Mouse (Mus musculus) ovary, postnatal 14 days (tissue): ENCODE results near the gene Xrra1.
"Not testable (repeated sequence)": the region's sequence is repeated elsewhere in the genome, so short reads cannot be mapped to it uniquely, and the experiment has no call there.

Source experiments
- DNase-seq: peaks from one replicate; pipeline ENCODE4 v3.0.0; 2022; ENCODE audit warnings: low spot score

The Xrra1 gene

GRCm38 (mm10) chr7:99896905-99897304, 38.0 kb downstream of the Xrra1 start:
- no peak for DNase-seq

GRCm38 (mm10) chr7:99902208-99902607, 43.3 kb downstream of the Xrra1 start:
- DNase-seq: no peak

- no peak for DNase-seq
Measured at GRCm38 (mm10) chr7:99902918-99903665, 44.2 kb downstream of the Xrra1 start.

- no peak for DNase-seq
Measured at GRCm38 (mm10) chr7:99904421-99905005, 45.6 kb downstream of the Xrra1 start.

- DNase-seq: no peak
Measured at GRCm38 (mm10) chr7:99906346-99906745, 47.4 kb downstream of the Xrra1 start.

- DNase-seq: no peak
Measured at GRCm38 (mm10) chr7:99907463-99907862, 48.5 kb downstream of the Xrra1 start.

- no peak for DNase-seq
Measured at GRCm38 (mm10) chr7:99911038-99911437, 52.1 kb downstream of the Xrra1 start.

GRCm38 (mm10) chr7:99914316-99914715, 55.4 kb downstream of the Xrra1 start:
- no peak for DNase-seq

GRCm38 (mm10) chr7:99915511-99915910, 56.6 kb downstream of the Xrra1 start:
- no peak for DNase-seq

- DNase-seq: peak; percentile 38
Measured at GRCm38 (mm10) chr7:99916741-99917319, 57.9 kb downstream of the Xrra1 start.

GRCm38 (mm10) chr7:99917320-99917844, 58.5 kb downstream of the Xrra1 start:
- peak; percentile 7 for DNase-seq

GRCm38 (mm10) chr7:99919164-99919563, 60.2 kb downstream of the Xrra1 start:
- DNase-seq: no peak

- DNase-seq: no peak
Measured at GRCm38 (mm10) chr7:99919971-99920370, 61.1 kb downstream of the Xrra1 start.

- no peak for DNase-seq
Measured at GRCm38 (mm10) chr7:99920416-99920815, 61.5 kb downstream of the Xrra1 start.

- peak; percentile 51 for DNase-seq
Measured at GRCm38 (mm10) chr7:99926916-99927714, 68.2 kb downstream of the Xrra1 start.

- no peak for DNase-seq
Measured at GRCm38 (mm10) chr7:99935758-99936157, 76.8 kb downstream of the Xrra1 start.

GRCm38 (mm10) chr7:99940669-99941068, 81.8 kb downstream of the Xrra1 start:
- DNase-seq: no peak

- DNase-seq: no peak
Measured at GRCm38 (mm10) chr7:99944520-99944919, 85.6 kb downstream of the Xrra1 start.

- not testable (repeated sequence) for DNase-seq
Measured at GRCm38 (mm10) chr7:99945012-99945411, 86.1 kb downstream of the Xrra1 start.

- no peak for DNase-seq
Measured at GRCm38 (mm10) chr7:99945939-99946338, 87.0 kb downstream of the Xrra1 start.

GRCm38 (mm10) chr7:99946356-99946755, 87.4 kb downstream of the Xrra1 start:
- DNase-seq: no peak

GRCm38 (mm10) chr7:99947329-99947728, 88.4 kb downstream of the Xrra1 start:
- no peak for DNase-seq
